ENCODE assay signal across 8 mouse cellular contexts in genomic region chr7:143296384-143296801, GRCm38 (mm10).
DNase-seq lines count a peak whose midpoint lies in the region; ATAC-seq and TF ChIP-seq lines count a peak whose summit lies in the region.

No protein-coding gene starts in this region.

- TF ChIP-seq CTCF in E14TG2a.4 (conservative IDR thresholded peaks at IDR 0.05; ENCODE audit: low read length) = no peak
- TF ChIP-seq CTCF in heart, postnatal 0 days (IDR thresholded peaks at IDR 0.05; ENCODE audit: low read depth) = no peak
- no peak for TF ChIP-seq CTCF in testis, adult 2 months (IDR thresholded peaks at IDR 0.05; ENCODE audit: control insufficient read depth, insufficient read depth, insufficient replicate concordance, low read depth, low read length)

- peak overlapping the region; percentile 82 for H3K4me3 ChIP-seq in E14TG2a.4 (replicated peaks; ENCODE audit: low read length)
- peak overlapping the region; percentile 55 for H3K4me3 ChIP-seq in forebrain, embryonic 12.5 days (replicated peaks)
- peak overlapping the region; percentile 66 for H3K4me3 ChIP-seq in heart, postnatal 0 days (ENCODE audit: low read depth, low read length)
- H3K4me3 ChIP-seq in liver, embryonic 16.5 days (ENCODE audit: low read depth, low read length) = peak overlapping the region; percentile 70
- peak overlapping the region; percentile 52 for H3K4me3 ChIP-seq in neural tube, embryonic 13.5 days
- peak overlapping the region; percentile 87 for H3K4me3 ChIP-seq in testis, adult 2 months (ENCODE audit: control insufficient read depth, low read depth, low read length)

- peak; percentile 91 for DNase-seq in c-Kit-positive CD71-positive TER-119-positive erythroid progenitor cells, embryonic 14.5 days (ENCODE audit: low spot score)
- peak; percentile 91 for DNase-seq in heart, postnatal 0 days (ENCODE audit: low spot score)
- DNase-seq in kidney, postnatal 4 days = peak; percentile 87 to 91

- peaks cover 27% of the 10 kb centered on the region for H3K4me1 ChIP-seq in E14TG2a.4 (replicated peaks; ENCODE audit: low read depth, low read length)
- peaks cover 14% of the 10 kb centered on the region for H3K4me1 ChIP-seq in forebrain, embryonic 12.5 days
- H3K4me1 ChIP-seq in heart, postnatal 0 days (ENCODE audit: control insufficient read depth, insufficient read depth) = peaks cover 22% of the 10 kb centered on the region
- peaks cover 4% of the 10 kb centered on the region for H3K4me1 ChIP-seq in liver, embryonic 16.5 days (ENCODE audit: control insufficient read depth, low read depth, low read length)
- peaks cover 37% of the 10 kb centered on the region for H3K4me1 ChIP-seq in neural tube, embryonic 13.5 days (replicated peaks)
- H3K4me1 ChIP-seq in testis, adult 2 months (ENCODE audit: control insufficient read depth, insufficient read depth, low read length) = peaks cover 5% of the 10 kb centered on the region

- H3K9me3 ChIP-seq in E14TG2a.4 (ENCODE audit: low read length) = peaks cover 46% of the 10 kb centered on the region
- peaks cover 17% of the 10 kb centered on the region for H3K9me3 ChIP-seq in forebrain, embryonic 12.5 days
- peaks cover 13% of the 10 kb centered on the region; the same call in 1 of the 2 replicates for H3K9me3 ChIP-seq in heart, postnatal 0 days (replicated peaks; ENCODE audit: control insufficient read depth, low read length)
- no peaks in the 10 kb centered on the region for H3K9me3 ChIP-seq in liver, embryonic 16.5 days (replicated peaks; ENCODE audit: control insufficient read depth, low read length)
- peaks cover 7% of the 10 kb centered on the region; the same call in 1 of the 2 replicates for H3K9me3 ChIP-seq in neural tube, embryonic 13.5 days

- peak; percentile 99 for TF ChIP-seq POLR2A in testis, adult 2 months (IDR thresholded peaks at IDR 0.05; ENCODE audit: control insufficient read depth, low read depth, low read length)

- H3K36me3 ChIP-seq in E14TG2a.4 (ENCODE audit: insufficient read depth, low read length) = peaks cover 8% of the 10 kb centered on the region
- no peaks in the 10 kb centered on the region for H3K36me3 ChIP-seq in forebrain, embryonic 12.5 days (replicated peaks)
- H3K36me3 ChIP-seq in heart, postnatal 0 days (replicated peaks; ENCODE audit: control insufficient read depth, insufficient read depth, low read length) = peaks cover 14% of the 10 kb centered on the region
- H3K36me3 ChIP-seq in liver, embryonic 16.5 days (ENCODE audit: control insufficient read depth, insufficient read depth) = no peaks in the 10 kb centered on the region
- H3K36me3 ChIP-seq in neural tube, embryonic 13.5 days = no peaks in the 10 kb centered on the region
- no peaks in the 10 kb centered on the region for H3K36me3 ChIP-seq in testis, adult 2 months (ENCODE audit: control insufficient read depth, insufficient read depth, low read length)

- no peak for TF ChIP-seq EP300 in heart, postnatal 0 days (IDR thresholded peaks at IDR 0.05; ENCODE audit: low read depth)

- peak; percentile 98 for ATAC-seq in forebrain, embryonic 12.5 days (ENCODE audit: low FRiP score)
- peak; percentile 95 for ATAC-seq in heart, postnatal 0 days (ENCODE audit: insufficient read depth, low read depth)
- ATAC-seq in liver, embryonic 16.5 days (ENCODE audit: low read depth) = peak; percentile 98
- ATAC-seq in neural tube, embryonic 13.5 days (ENCODE audit: low read depth) = peak; percentile 97

- peak overlapping the region; percentile 57 for H3K4me2 ChIP-seq in forebrain, embryonic 12.5 days
- peak overlapping the region; percentile 74 for H3K4me2 ChIP-seq in heart, postnatal 0 days (ENCODE audit: low read depth, low read length)
- H3K4me2 ChIP-seq in liver, embryonic 16.5 days (ENCODE audit: low read depth, low read length) = peak overlapping the region; percentile 64
- H3K4me2 ChIP-seq in neural tube, embryonic 13.5 days = peak overlapping the region; percentile 55

- H3K27me3 ChIP-seq in E14TG2a.4 (ENCODE audit: insufficient read depth, low read length) = peaks cover 26% of the 10 kb centered on the region
- peaks cover 19% of the 10 kb centered on the region for H3K27me3 ChIP-seq in forebrain, embryonic 12.5 days
- no peaks in the 10 kb centered on the region for H3K27me3 ChIP-seq in heart, postnatal 0 days (ENCODE audit: control insufficient read depth, insufficient read depth, low read length)
- no peaks in the 10 kb centered on the region for H3K27me3 ChIP-seq in liver, embryonic 16.5 days (ENCODE audit: control insufficient read depth, insufficient read depth, low read depth, low read length)
- no peaks in the 10 kb centered on the region for H3K27me3 ChIP-seq in neural tube, embryonic 13.5 days
- H3K27me3 ChIP-seq in testis, adult 2 months (ENCODE audit: control insufficient read depth, insufficient read depth, low read length) = no peaks in the 10 kb centered on the region

- WGBS in forebrain, embryonic 12.5 days = 47% methylated on average over 17 of the region's 17 CpGs
- 53% methylated on average over 17 of the region's 17 CpGs for WGBS in heart, postnatal 0 days
- WGBS in liver, embryonic 16.5 days (ENCODE audit: insufficient replicate concordance) = 44% methylated on average over 17 of the region's 17 CpGs
- WGBS in neural tube, embryonic 13.5 days = 51% methylated on average over 17 of the region's 17 CpGs

- H3K9ac ChIP-seq in forebrain, embryonic 12.5 days = peak overlapping the region; percentile 65
- H3K9ac ChIP-seq in heart, postnatal 0 days (replicated peaks; ENCODE audit: low read depth, low read length) = peak overlapping the region; percentile 70
- peak overlapping the region; percentile 62 for H3K9ac ChIP-seq in liver, embryonic 16.5 days (ENCODE audit: low read depth, low read length)
- peak overlapping the region; percentile 74 for H3K9ac ChIP-seq in neural tube, embryonic 13.5 days

- peak overlapping the region; percentile 53 for H3K27ac ChIP-seq in forebrain, embryonic 12.5 days
- peak overlapping the region; percentile 82 for H3K27ac ChIP-seq in heart, postnatal 0 days (ENCODE audit: low read depth)
- H3K27ac ChIP-seq in liver, embryonic 16.5 days (ENCODE audit: low read length) = peak overlapping the region; percentile 78
- H3K27ac ChIP-seq in neural tube, embryonic 13.5 days (replicated peaks) = peak overlapping the region; percentile 78
- H3K27ac ChIP-seq in testis, adult 2 months (ENCODE audit: control insufficient read depth, insufficient read depth, low read depth, low read length) = peak overlapping the region; percentile 94

Comparison
In these comparisons a context has a peak if more than half of its experiments do, and no peak if none do; other contexts are left out.
1. Peak in every context shown above with its lines: DNase-seq, ATAC-seq, H3K4me3 ChIP-seq and H3K27ac ChIP-seq.